Mouse (Mus musculus) heart, postnatal 0 days (tissue): ENCODE measurements at regions not wholly inside any gene's neighbourhood (a gene's known extent, or its start where the extent isn't known, plus 50 kb on each side); places are given as distances from the start of the nearest gene placed in this dataset.

Experiments used
- CTCF ChIP-seq: IDR thresholded peaks from 2 replicates; pipeline ENCODE4 v1.5.1; 2016; ENCODE audit warnings: antibody characterized with exemption, control low read depth, low read depth
- EP300 ChIP-seq: IDR thresholded peaks from 2 replicates; pipeline ENCODE4 v1.6.1; 2016; ENCODE audit warnings: antibody characterized with exemption, low read depth

- TF ChIP-seq CTCF (no peak), EP300 (no peak)
Measured at GRCm38 (mm10) chr13:70380772-70381171, 256.7 kb downstream of the Ice1 start.
